In genomic region chr11:85615421-85615820, GRCm38 (mm10) we compare ENCODE assay signal across 12 mouse cellular contexts.
DNase-seq lines count a peak whose midpoint lies in the region; ATAC-seq and TF ChIP-seq lines count a peak whose summit lies in the region.
"Had no signal": no experiment of that assay in that cellular context is flagged by ENCODE, and none has a peak within 500 bp of the region (broad histone marks: within the 10 kb centered on the region; RNA-seq: fewer than 3 reads in every experiment).

No protein-coding gene starts in this region.

- TF ChIP-seq POLR2A in thymus, adult 2 months (IDR thresholded peaks at IDR 0.05; ENCODE audit: control insufficient read depth, extremely low read depth, insufficient read depth, low read length, poor library complexity) = no peak

- peaks cover 20% of the 10 kb centered on the region for H3K4me1 ChIP-seq in heart, embryonic 11.5 days (ENCODE audit: control insufficient read depth, insufficient read depth, low read length)
- H3K4me1 ChIP-seq in heart, embryonic 10.5 days = peaks cover 43% of the 10 kb centered on the region
- peaks cover 56% of the 10 kb centered on the region for H3K4me1 ChIP-seq in kidney, embryonic 15.5 days
- no peaks in the 10 kb centered on the region for H3K4me1 ChIP-seq in thymus, adult 2 months (replicated peaks; ENCODE audit: control insufficient read depth, insufficient read depth, low read length)

- H3K27ac ChIP-seq in heart, embryonic 11.5 days (ENCODE audit: low read depth, low read length) = no peak overlapping the region
- H3K27ac ChIP-seq in heart, embryonic 10.5 days = peak overlapping the region; percentile 47; the same call in 1 of the 2 replicates
- H3K27ac ChIP-seq in kidney, embryonic 15.5 days = peak overlapping the region; percentile 51
- H3K27ac ChIP-seq in thymus, adult 2 months (ENCODE audit: control insufficient read depth, insufficient read depth, low read length) = no peak overlapping the region
- H3K27ac ChIP-seq: limb, embryonic 12.5 days had no signal

- H3K36me3 ChIP-seq in heart, embryonic 11.5 days (ENCODE audit: control insufficient read depth, insufficient read depth, low read length) = no peaks in the 10 kb centered on the region
- no peaks in the 10 kb centered on the region for H3K36me3 ChIP-seq in heart, embryonic 10.5 days
- H3K36me3 ChIP-seq in kidney, embryonic 15.5 days = no peaks in the 10 kb centered on the region
- no peaks in the 10 kb centered on the region for H3K36me3 ChIP-seq in thymus, adult 2 months (ENCODE audit: control insufficient read depth, insufficient read depth, low read length)
- H3K36me3 ChIP-seq: limb, embryonic 12.5 days had no signal

- H3K9ac ChIP-seq in heart, embryonic 11.5 days (ENCODE audit: low read depth, low read length) = no peak overlapping the region
- H3K9ac ChIP-seq in kidney, embryonic 15.5 days = no peak overlapping the region
- H3K9ac ChIP-seq: limb, embryonic 12.5 days had no signal

- H3K4me3 ChIP-seq in heart, embryonic 11.5 days (ENCODE audit: low read depth, low read length) = no peak overlapping the region
- H3K4me3 ChIP-seq in heart, embryonic 10.5 days = no peak overlapping the region
- no peak overlapping the region for H3K4me3 ChIP-seq in kidney, embryonic 15.5 days (replicated peaks)
- H3K4me3 ChIP-seq in thymus, adult 2 months (ENCODE audit: control insufficient read depth, insufficient read depth, low read length) = no peak overlapping the region
- H3K4me3 ChIP-seq: limb, embryonic 12.5 days had no signal

- no peaks in the 10 kb centered on the region for H3K27me3 ChIP-seq in heart, embryonic 11.5 days (ENCODE audit: control insufficient read depth, insufficient read depth, low read length)
- H3K27me3 ChIP-seq in heart, embryonic 10.5 days (ENCODE audit: insufficient read depth, poor library complexity, severe bottlenecking) = peaks cover 2% of the 10 kb centered on the region; the same call in 1 of the 2 replicates
- H3K27me3 ChIP-seq in kidney, embryonic 15.5 days = no peaks in the 10 kb centered on the region
- no peaks in the 10 kb centered on the region for H3K27me3 ChIP-seq in thymus, adult 2 months (ENCODE audit: control insufficient read depth, insufficient read depth, low read length)

- DNase-seq in heart, adult 18-20 months = peak; percentile 79 to 89
- DNase-seq in heart, embryonic 10.5 days (ENCODE audit: low spot score) = no peak
- DNase-seq in lung, postnatal 36 days = peak; percentile 43
- DNase-seq in thymus, adult 2 months = no peak
- no peak for DNase-seq in yolk sac, embryonic 10.5 days (ENCODE audit: low spot score)
- no peak for DNase-seq in frontal cortex, adult 2 months (ENCODE audit: extremely low spot score in 1 of 2, low spot score in 1 of 2)
- DNase-seq: cerebellum, adult 8-10 months; retina, postnatal 1 day had no signal

- H3K4me2 ChIP-seq in heart, embryonic 11.5 days = no peak overlapping the region
- no peak overlapping the region for H3K4me2 ChIP-seq in kidney, embryonic 15.5 days
- H3K4me2 ChIP-seq: limb, embryonic 12.5 days had no signal

- TF ChIP-seq CTCF in thymus, adult 2 months (IDR thresholded peaks at IDR 0.05; ENCODE audit: borderline replicate concordance, control insufficient read depth, extremely low read depth, insufficient read depth, low read length, poor library complexity) = no peak

- H3K9me3 ChIP-seq in heart, embryonic 11.5 days (replicated peaks; ENCODE audit: control insufficient read depth, low read length) = no peaks in the 10 kb centered on the region
- no peaks in the 10 kb centered on the region for H3K9me3 ChIP-seq in heart, embryonic 10.5 days
- H3K9me3 ChIP-seq in kidney, embryonic 15.5 days (replicated peaks) = no peaks in the 10 kb centered on the region
- H3K9me3 ChIP-seq: limb, embryonic 12.5 days had no signal

- no peak for ATAC-seq in heart, embryonic 11.5 days (replicated peaks; ENCODE audit: insufficient number of reproducible peaks, low FRiP score, low TSS enrichment)
- no peak for ATAC-seq in kidney, embryonic 15.5 days (replicated peaks; ENCODE audit: low FRiP score)
- ATAC-seq: forebrain, embryonic 14.5 days had no signal

- 23% methylated on average over 7 of the region's 7 CpGs for WGBS in heart, embryonic 11.5 days (ENCODE audit: insufficient replicate concordance)
- 27% methylated on average over 7 of the region's 7 CpGs for WGBS in heart, embryonic 10.5 days
- 39% methylated on average over 7 of the region's 7 CpGs for WGBS in kidney, embryonic 15.5 days
- WGBS in thymus, adult 2 months = 40% methylated on average over 7 of the region's 7 CpGs

Comparison
In these comparisons a context has a peak if more than half of its experiments do, and no peak if none do; other contexts are left out.
1. DNase-seq: peak in heart, adult 18-20 months (2 of 2) and lung, postnatal 36 days (single experiment); none in heart, embryonic 10.5 days (single experiment), thymus, adult 2 months (single experiment), yolk sac, embryonic 10.5 days (single experiment) and frontal cortex, adult 2 months (0 of 2).
2. H3K27ac ChIP-seq: peak in heart, embryonic 10.5 days (single experiment) and kidney, embryonic 15.5 days (single experiment); none in heart, embryonic 11.5 days (single experiment) and thymus, adult 2 months (single experiment).